Mouse (Mus musculus) hindlimb bud, embryonic 11.5 days (tissue): ENCODE data around the gene Denr.

ENCODE experiments used
- DNase-seq: peaks from one replicate; pipeline ENCODE4 v3.0.0-alpha.2; 2012; ENCODE audit warnings: low read depth, low spot score; ENCODE audit errors: extremely low spot score

The Denr gene

DNA sequence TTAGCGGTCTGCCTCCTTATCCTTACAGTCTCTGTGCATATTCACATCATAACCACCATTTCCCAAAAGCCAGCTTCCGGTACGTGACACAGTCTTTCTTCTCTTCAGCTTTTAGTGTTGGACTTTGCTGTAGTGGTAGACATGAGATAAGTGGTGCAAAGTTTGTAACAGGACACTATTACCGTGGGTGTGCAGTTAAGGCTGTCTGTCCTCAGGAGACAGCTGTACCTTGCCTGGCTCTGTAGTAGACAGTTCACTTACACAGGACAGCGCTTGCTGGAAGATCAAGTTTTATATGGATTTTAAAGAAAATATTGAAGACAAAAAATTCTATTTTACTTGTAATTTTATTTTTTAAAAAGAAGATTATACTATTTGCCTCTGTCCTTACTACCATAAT is 61.5 kb downstream of the Denr start:
- no peak for DNase-seq

DNA sequence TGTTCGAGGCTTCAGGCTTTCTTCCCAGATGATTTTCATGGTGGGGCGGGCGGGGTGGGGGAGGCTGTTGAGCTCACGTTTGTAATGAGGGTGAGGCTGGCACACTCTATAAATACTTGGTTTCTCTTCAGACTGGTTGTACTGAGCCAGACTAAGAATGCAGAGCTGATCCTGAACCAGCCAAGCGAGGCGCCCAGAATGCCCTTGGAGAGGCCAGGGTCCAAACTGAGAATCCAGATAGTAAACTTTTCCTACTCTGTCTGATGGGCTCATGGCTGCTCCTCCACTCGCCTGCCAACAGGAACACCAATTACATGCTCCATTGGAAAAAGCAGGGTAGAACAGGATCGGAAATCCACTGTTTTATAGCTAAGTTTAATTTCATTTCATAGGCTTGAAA is 62.2 kb downstream of the Denr start:
- DNase-seq, result no peak

DNA sequence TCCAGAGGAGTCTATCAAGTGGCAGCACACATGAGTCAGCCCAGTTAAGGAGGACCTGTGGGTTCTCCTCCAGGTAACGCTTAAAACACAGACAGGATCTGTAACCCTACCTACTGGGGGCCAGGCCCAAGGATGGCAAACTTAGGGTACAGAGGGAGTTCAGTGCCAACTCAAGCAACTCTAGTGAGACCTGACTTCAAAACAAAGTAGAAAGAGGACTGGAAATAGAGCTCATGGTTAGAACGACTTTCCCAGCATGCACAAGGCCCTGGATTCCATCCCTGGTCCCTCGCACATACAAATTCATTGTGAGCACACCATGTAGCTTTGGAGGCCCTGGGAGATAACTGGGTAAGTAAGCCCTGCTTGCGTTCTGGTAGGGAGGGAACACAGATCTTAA is 63.6 kb downstream of the Denr start:
- DNase-seq, result no peak

DNA sequence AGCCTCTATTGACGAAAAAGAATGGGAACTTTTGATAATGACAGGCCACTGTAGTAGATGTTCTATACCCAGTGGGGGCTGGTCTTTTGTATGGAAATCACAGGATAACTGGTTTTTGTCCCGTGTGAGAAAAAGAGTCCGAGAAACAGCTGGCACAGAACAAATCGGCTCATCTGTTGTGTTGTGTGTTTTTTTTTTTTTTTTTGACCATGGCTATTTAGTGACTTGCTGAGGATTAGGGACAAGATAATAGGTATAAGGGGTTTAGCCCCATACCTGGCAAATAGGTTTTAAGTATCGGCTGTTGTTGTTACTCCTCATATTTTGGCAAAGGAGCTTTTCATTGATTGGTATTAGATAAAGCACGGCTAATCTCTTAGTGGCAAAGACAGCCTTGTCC is 65.5 kb downstream of the Denr start:
- no peak for DNase-seq

DNA sequence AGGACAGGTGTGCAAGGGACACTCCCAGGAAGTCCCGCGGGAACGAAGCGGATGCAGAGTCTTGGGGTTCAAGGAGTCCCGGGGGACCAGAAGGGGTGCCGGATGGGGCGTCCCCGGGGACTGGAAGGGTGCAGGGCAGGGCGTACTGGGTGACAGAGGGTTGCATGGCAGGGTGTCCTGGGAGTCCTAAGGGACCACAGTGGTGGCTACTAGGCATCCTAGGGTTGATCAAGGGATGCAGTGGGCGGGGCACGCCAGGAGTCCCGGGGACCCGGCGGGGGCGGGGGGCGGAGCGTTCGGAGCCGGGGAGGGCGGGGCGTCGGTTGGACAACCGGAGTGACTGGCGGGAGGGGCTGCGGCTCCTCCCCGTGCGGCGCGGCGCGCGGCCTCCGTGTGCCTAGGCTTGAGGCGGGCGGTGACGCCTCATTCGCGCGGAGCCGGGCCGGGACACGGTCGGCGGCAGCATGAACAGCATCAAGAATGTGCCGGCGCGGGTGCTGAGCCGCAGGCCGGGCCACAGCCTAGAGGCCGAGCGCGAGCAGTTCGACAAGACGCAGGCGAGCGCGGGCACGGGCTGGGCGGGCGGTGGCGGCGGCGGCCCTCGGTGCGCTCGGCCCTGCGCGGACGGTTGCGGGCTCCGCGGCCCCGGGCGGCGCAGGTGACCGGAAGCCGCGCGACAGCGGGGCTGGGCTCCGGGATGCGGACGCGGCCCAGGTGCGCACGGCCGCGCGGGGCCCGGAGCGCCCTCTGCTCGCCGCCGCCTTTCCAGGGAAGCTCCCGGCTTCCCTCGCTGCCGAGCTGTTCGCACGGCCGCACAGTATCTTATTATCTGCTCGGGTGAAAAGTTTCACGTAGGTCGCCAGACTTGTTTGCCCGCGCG is 66.6 kb downstream of the Denr start, which contains the start of gene Hip1r:
Gene Hip1r, plus strand, starts transcription at position 330 of the 880 bp plus-strand sequence.
- DNase-seq, result no peak

DNA sequence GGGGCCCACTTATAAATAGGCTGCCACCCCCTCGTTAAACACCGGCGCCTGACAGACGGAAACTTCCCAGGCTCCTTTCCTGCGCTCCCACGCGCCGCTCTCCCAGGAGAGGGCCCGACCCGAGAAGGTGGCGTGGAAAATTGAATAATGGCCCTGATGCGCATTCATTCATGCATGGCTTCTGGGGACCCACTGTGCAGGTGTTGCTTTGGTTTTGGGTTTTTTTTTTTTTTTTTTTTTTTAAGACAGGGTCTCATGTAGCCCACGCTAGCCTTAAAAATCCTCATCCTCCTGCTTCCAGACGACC is 67.2 kb downstream of the Denr start:
- DNase-seq, result no peak

DNA sequence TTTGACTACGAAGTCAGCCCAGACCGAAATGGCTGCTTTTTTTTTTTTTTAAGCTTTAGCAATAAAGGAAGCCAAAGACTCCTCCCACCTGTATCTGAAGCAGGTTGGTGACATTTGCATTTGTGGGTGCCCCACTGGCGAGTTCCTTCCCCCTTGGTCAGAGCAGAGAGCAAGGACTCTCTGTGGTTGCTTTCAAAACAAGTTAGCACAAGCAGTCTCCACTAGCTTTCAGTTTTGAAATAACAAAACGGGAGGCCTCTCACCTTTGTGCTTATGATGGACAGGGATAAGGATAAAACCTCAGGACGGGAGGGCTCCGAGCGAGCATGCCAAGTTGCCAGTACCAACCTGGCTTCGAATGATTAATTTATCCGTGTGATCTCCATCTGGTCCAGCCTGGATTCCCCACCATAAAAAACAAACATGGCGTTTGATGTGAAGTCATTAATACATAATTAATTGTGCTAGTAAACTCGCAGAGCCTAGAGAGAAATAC is 67.7 kb downstream of the Denr start:
- DNase-seq, result no peak

DNA sequence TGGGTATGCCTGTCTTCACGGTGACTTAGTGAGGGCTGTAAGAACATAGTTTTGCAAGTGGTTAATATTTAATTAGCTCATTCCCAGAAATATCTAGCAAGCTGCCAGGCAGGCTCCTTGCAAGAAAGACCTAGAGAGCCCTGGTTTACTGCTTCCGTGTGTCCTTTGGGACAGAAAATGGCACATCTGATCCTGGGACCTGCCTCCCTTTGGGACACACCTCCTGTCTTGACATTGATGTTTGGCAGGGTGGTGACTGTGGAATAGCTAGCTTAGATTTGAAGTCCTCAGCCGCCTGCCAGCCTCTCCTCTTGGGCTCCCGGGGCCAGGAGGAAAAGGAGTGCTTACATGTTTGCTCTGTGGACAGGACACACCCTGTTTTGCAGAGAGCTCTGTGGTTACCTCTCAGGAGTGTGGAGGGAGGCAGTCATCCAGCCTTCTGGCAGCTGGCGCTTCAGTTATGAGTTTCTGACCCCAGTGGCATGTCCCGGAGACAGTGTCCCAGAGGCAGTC is 68.7 kb downstream of the Denr start:
- DNase-seq, result no peak

DNA sequence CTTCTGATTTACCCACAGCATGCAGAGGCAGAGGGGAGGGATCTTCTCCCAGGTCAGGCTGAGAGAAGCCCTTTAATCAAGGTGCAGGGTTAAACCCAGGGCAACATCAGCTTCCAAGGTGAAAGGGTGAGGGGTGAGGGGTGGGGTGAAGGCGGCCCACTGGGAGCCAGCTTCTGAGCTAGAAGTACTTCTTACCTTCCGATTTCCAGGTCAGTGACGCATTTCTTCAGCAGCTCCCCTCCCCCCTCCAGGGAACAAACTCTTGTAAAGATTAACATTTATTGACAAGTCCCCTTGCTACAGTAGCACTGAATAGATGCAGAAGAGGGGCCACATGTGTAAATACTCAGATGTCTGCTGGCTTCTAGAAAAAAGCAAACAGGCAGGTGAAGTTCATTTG is 70.3 kb downstream of the Denr start:
- DNase-seq, result no peak

DNA sequence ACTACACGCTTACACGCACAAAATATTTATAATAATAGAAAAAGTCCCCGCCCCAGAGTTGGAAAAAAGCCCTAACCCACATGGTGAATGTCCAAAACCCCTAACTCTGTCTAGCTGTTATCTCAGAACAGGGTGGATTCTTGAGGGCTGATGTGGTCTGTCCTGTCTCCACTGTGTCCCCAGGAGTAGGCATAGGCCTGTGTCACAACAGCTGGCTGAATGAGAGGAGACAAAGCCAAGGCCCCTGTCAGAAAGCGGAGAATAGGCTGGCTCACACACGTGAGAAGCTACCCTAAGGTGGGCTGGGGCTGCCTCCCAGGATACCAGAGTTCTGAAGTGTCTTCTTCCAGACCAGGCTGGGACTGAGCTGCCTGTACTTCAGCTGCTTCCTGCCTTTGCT is 71.2 kb downstream of the Denr start:
- no peak for DNase-seq
